Mouse (Mus musculus) erythroid progenitor cell, adult 5-6 weeks (primary cell): Measurements from ENCODE around the gene Gpr34. TPM values are rescaled to one million over a fixed set of nuclear protein-coding genes. Genes with fewer than 3 reads are reported as not detected.

Source experiments
- ATAC-seq: replicated peaks from 2 replicates; pipeline ENCODE4 v1.8.0; 2016; ENCODE audit warnings: moderate number of reproducible peaks, mild to moderate bottlenecking, moderate TSS enrichment, inconsistent platforms; ENCODE audit not compliant: poor library complexity, low FRiP score, severe bottlenecking
- total RNA-seq, 2 experiments: library from RNA; stranded (forward) in 1 of 2; stranded (reverse) in 1 of 2; fragments of 150-400 nt in 1 of 2; fragments of 186-747, 209-891 nt in 1 of 2; gene quantifications; 2 replicates each; pipeline versions ENCODE4 v1.2.3 to v1.2.4; 2015 to 2017; ENCODE audit warnings: low replicate concordance in 2 of 2

The Gpr34 gene
- total RNA-seq, 2 experiments from 2014 or later: 4.2 TPM; not detected in 1

- ATAC-seq: no peak
Observed at GRCm38 (mm10) chrX:13661063-13661462, 29.2 kb downstream of the Gpr34 start, which contains the start of gene Gpr82. Gene Gpr82 (plus strand): TSS chrX:13661363.

DNA sequence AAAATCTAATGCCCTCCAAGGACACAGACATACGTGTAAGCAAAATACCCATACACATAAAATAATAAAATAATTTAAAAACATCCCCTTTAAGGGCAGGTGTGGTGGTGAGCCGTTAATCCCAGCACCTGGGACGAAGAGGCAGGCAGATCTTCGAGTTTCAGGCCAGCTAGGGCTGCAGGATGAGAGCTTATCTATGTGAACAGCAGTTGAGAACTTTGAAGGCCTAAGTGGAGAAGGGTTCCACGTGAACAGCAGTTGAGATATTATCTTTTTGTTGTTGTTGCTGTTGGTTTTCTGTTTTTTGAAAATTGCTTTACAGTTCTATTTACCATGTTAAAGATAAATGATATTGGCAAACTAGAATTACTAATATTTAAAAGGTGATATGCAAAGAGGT lies 37.0 kb downstream of the Gpr34 start:
- no peak for ATAC-seq

- no peak for ATAC-seq
Observed at GRCm38 (mm10) chrX:13670342-13670741, 38.5 kb downstream of the Gpr34 start.

- ATAC-seq: no peak
Observed at GRCm38 (mm10) chrX:13673001-13673400, 41.1 kb downstream of the Gpr34 start.

DNA sequence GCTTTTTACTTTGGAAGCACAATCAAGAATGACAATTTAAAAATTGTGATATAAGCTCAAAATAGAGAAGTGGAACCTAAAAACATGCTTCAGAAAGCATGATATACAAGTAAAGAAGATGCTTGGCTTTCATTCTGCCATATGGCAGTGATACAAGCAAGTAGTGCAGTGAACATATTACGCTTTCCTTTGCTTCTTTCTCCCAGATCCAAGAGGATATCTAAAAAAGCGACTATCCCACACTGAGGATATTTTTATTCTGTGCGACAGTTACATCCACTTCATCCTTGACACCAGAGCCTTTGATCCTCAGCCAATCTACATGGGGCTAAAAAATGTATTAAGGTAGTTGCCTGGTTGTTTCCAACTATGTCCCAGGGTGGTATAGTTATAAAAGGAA lies 49.9 kb downstream of the Gpr34 start:
- no peak for ATAC-seq

DNA sequence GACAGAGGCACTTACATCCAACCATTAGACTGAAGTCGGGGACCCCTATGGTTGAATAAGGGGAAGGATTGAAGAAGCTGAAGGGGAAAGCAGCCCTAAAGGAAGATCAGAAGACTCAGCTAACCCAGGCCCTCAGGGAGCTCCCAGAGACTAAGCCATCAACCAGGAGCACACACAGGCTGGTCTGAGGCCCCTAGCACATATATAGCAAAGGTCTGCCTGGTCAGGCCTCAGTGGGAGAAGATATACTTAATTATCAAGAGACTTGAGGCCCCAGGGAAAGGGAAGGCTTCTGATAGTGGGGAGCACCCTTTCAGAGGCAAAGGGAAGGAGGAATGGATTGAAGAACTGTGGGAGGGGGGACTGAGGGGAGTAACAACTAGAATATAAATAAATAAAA lies 54.7 kb downstream of the Gpr34 start:
- no peak for ATAC-seq

- no peak for ATAC-seq
Observed at GRCm38 (mm10) chrX:13688356-13688755, 56.5 kb downstream of the Gpr34 start.

Other genes with a start within 250 kb of the Gpr34 start
- not detected in 2 replicates for gene Nyx, start 166.0 kb upstream of the Gpr34 start, total RNA-seq (2015; ENCODE audit: low replicate concordance)
- not detected in 2 replicates for gene Nyx, start 166.0 kb upstream of the Gpr34 start, total RNA-seq (2017; ENCODE audit: low replicate concordance)
- gene Gpr82, start 29.3 kb downstream of the Gpr34 start, total RNA-seq (2015; ENCODE audit: low replicate concordance): not detected in 2 replicates
- not detected in 2 replicates for gene Gpr82, start 29.3 kb downstream of the Gpr34 start, total RNA-seq (2017; ENCODE audit: low replicate concordance)
- gene Cask, start 219.3 kb downstream of the Gpr34 start, total RNA-seq (2015; ENCODE audit: low replicate concordance): 5.0 and 7.1 TPM in 2 replicates
- gene Cask, start 219.3 kb downstream of the Gpr34 start, total RNA-seq (2017; ENCODE audit: low replicate concordance): 0.08 and 0.39 TPM in 2 replicates